Mouse (Mus musculus) skeletal muscle tissue, postnatal 0 days (tissue): ENCODE data around the gene Olfr59. TPM values are rescaled to one million over a fixed set of nuclear protein-coding genes. Genes with fewer than 3 reads are reported as not detected.

Experiments used
- polyA plus RNA-seq: library from polyadenylated mRNA; unstranded; fragments of >200 nt; fragmentation: Nextera tagmentation; extraction: Ambion mirVana; gene quantifications from 2 replicates; pipeline ENCODE4 v1.2.1, GENCODE M21; 2015

Gene Olfr59
- not detected in 2 replicates for polyA plus RNA-seq

DNA sequence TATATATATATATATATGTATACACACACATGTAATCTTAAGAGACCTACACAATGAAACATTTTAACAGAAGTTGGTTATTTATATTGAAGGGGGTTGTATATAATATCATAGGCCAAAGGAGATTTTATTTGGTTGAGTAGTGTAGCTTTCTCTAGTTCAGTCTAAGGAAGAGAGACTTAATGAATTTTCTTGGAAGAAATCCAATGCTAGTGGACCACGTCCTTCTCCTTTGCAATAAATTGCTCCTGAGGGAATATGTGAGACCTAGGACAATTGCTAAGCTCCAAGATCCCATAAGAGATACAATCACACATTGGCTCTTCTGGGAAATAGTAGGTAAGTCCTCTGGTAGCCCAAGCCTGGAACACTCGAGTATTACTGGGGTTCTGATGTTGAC is at the start of gene Olfr59:
Gene Olfr59, plus strand, starts transcription at position 301 of the 400 bp plus-strand sequence.

DNA sequence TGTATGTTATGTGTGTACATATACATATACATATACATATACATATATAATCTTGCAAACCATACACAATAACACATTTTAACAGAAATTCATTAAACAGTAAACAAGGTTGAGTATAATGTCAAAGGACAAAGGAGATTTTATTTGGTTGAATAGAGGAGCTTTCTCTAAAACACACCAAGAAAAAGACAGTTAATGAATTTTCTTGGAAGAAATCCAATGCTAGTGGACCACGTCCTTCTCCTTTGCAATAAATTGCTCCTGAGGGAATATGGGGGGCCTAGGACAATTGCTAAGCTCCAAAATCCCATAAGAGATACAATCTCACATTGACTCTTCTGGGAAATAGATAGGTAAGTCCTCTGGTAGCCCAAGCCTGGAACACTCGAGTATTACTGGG is 24.0 kb upstream of the Olfr59 start, which contains the start of gene Olfr406:
Gene Olfr406, plus strand, starts transcription at position 301 of the 400 bp plus-strand sequence.

DNA sequence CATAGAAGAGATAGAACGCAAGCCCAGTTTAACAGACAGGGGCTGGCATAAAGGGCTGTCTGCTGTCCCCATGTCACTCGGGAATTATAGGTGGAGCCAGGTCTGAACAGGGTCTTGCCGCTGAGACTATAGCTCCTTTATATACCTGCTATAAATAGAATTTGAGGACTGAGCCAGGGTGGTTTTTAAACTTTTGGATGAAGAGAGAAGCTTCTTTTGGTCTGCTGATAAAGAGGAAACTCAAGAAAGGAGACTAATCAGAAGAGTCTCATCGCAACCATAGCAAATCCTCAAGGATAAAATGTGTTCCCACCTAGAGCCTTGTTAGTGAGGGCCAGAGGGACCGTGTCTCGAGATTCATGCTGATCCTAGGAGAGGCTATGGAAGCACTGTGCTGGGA is 54.4 kb downstream of the Olfr59 start, which contains the start of gene Olfr410:
Gene Olfr410, minus strand, starts transcription at position 101 of the 400 bp plus-strand sequence.

Other genes starting within 250 kb of the Olfr59 start
- not detected in 2 replicates for gene Olfr139, start 227.2 kb upstream of the Olfr59 start, polyA plus RNA-seq
- gene Olfr399, start 227.1 kb upstream of the Olfr59 start, polyA plus RNA-seq, result not detected in 2 replicates
- gene Zfp616, start 213.8 kb upstream of the Olfr59 start, polyA plus RNA-seq, result not detected in 2 replicates
- gene Olfr401, start 170.0 kb upstream of the Olfr59 start, polyA plus RNA-seq, result not detected in 2 replicates
- not detected in 2 replicates for gene Olfr402, start 130.2 kb upstream of the Olfr59 start, polyA plus RNA-seq
- not detected in 2 replicates for gene Olfr403, start 97.5 kb upstream of the Olfr59 start, polyA plus RNA-seq
- gene Olfr43, start 72.4 kb upstream of the Olfr59 start, polyA plus RNA-seq, result not detected in 2 replicates
- gene Olfr406, start 23.9 kb upstream of the Olfr59 start, polyA plus RNA-seq, result not detected in 2 replicates
- not detected in 2 replicates for gene Olfr410, start 54.3 kb downstream of the Olfr59 start, polyA plus RNA-seq
- gene Olfr411, start 68.9 kb downstream of the Olfr59 start, polyA plus RNA-seq, result not detected in 2 replicates
- not detected in 2 replicates for gene Olfr412, start 78.3 kb downstream of the Olfr59 start, polyA plus RNA-seq